Mouse (Mus musculus): ENCODE measurements around the gene Kdm6b. TPM values are rescaled to one million over a fixed set of nuclear protein-coding genes. Genes with fewer than 3 reads are reported as not detected.

Gene Kdm6b
- polyA plus RNA-seq, 1 experiment from 2014 or later: 56.6 TPM

GRCm38 (mm10) chr11:69410310-69411072 is 3.0 kb downstream of the Kdm6b start:
- Histone ChIP-seq H3K9ac (replicated peaks) (peak overlapping the region; percentile 89), H3K4me2 (replicated peaks) (peak overlapping the region; percentile 93), H3K4me3 (peak overlapping the region; percentile 79), H3K27ac (replicated peaks) (peak overlapping the region; percentile 99), H3K4me1 (peaks cover 60% of the 10 kb centered on the region), H3K36me3 (peaks cover 31% of the 10 kb centered on the region), H3K9me3 (no peaks in the 10 kb centered on the region), H3K27me3 (no peaks in the 10 kb centered on the region)
- under 1% methylated on average over 41 of the region's 41 CpGs for WGBS
- peak; percentile 18 for ATAC-seq (replicated peaks)

DNA sequence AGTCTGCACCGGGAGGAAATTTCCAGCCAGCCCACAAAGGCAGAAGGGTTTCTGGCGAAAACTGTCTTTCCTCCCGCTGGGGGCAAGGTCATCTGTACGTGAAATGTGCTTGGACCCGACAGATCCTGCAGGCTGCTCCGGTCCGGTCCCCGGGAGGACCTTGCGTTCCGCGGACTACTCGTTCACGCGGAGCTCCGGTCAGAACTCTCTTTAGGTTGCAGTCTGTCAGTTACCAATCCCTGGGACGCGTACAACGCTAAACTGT is 3.5 kb downstream of the Kdm6b start:
- H3K4me3 ChIP-seq: peak overlapping the region; percentile 79
- ATAC-seq (replicated peaks): no peak
- no peaks in the 10 kb centered on the region for H3K9me3 ChIP-seq
- WGBS: under 1% methylated on average over 18 of the region's 18 CpGs
- peak overlapping the region; percentile 89 for H3K9ac ChIP-seq (replicated peaks)
- peak overlapping the region; percentile 99 for H3K27ac ChIP-seq (replicated peaks)
- no peaks in the 10 kb centered on the region for H3K27me3 ChIP-seq
- H3K4me1 ChIP-seq: peaks cover 56% of the 10 kb centered on the region
- H3K4me2 ChIP-seq (replicated peaks): peak overlapping the region; percentile 93
- peaks cover 36% of the 10 kb centered on the region for H3K36me3 ChIP-seq

- peak overlapping the region; percentile 99 for H3K27ac ChIP-seq (replicated peaks)
- peak; percentile 57 for ATAC-seq (replicated peaks)
- under 1% methylated on average over 44 of the region's 46 CpGs for WGBS
- H3K27me3 ChIP-seq: no peaks in the 10 kb centered on the region
- H3K4me2 ChIP-seq (replicated peaks): peak overlapping the region; percentile 93
- peaks cover 40% of the 10 kb centered on the region for H3K36me3 ChIP-seq
- no peaks in the 10 kb centered on the region for H3K9me3 ChIP-seq
- peaks cover 52% of the 10 kb centered on the region for H3K4me1 ChIP-seq
- H3K9ac ChIP-seq (replicated peaks): peak overlapping the region; percentile 89
- H3K4me3 ChIP-seq: peak overlapping the region; percentile 79
Measured at GRCm38 (mm10) chr11:69409378-69410044, 4.0 kb downstream of the Kdm6b start.

- peak overlapping the region; percentile 99 for H3K27ac ChIP-seq (replicated peaks)
- no peaks in the 10 kb centered on the region for H3K9me3 ChIP-seq
- H3K9ac ChIP-seq (replicated peaks): peak overlapping the region; percentile 89
- ATAC-seq (replicated peaks): peak; percentile 65
- peak overlapping the region; percentile 93 for H3K4me2 ChIP-seq (replicated peaks)
- H3K4me3 ChIP-seq: peak overlapping the region; percentile 79
- WGBS: under 1% methylated on average over 33 of the region's 33 CpGs
- H3K27me3 ChIP-seq: no peaks in the 10 kb centered on the region
- peaks cover 48% of the 10 kb centered on the region for H3K36me3 ChIP-seq
- peaks cover 44% of the 10 kb centered on the region for H3K4me1 ChIP-seq
Measured at GRCm38 (mm10) chr11:69408541-69409377, 4.7 kb downstream of the Kdm6b start.

DNA sequence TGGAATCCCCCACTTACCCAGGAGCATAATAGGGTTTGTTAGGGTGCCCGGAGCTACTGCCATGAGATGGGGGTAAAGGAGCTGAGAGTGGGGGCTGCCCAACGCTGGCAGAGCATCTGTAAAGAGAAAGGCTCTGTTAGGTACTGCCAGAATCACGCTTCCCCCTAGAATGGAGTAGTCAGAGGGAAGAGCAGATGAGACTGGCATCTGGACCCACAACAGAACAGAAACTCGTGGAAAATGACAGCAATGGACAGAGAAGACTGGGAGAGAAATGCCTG is 5.8 kb downstream of the Kdm6b start:
- WGBS: 86% methylated on average over 4 of the region's 4 CpGs
- peaks cover 33% of the 10 kb centered on the region for H3K4me1 ChIP-seq
- no peak for ATAC-seq (replicated peaks)
- H3K27ac ChIP-seq (replicated peaks): peak overlapping the region; percentile 99; the same call in 1 of the 2 replicates
- H3K9ac ChIP-seq (replicated peaks): peak overlapping the region; percentile 89; the same call in 1 of the 2 replicates
- H3K4me2 ChIP-seq (replicated peaks): no peak overlapping the region
- H3K27me3 ChIP-seq: no peaks in the 10 kb centered on the region
- H3K36me3 ChIP-seq: peaks cover 56% of the 10 kb centered on the region
- no peak overlapping the region for H3K4me3 ChIP-seq
- no peaks in the 10 kb centered on the region for H3K9me3 ChIP-seq

DNA sequence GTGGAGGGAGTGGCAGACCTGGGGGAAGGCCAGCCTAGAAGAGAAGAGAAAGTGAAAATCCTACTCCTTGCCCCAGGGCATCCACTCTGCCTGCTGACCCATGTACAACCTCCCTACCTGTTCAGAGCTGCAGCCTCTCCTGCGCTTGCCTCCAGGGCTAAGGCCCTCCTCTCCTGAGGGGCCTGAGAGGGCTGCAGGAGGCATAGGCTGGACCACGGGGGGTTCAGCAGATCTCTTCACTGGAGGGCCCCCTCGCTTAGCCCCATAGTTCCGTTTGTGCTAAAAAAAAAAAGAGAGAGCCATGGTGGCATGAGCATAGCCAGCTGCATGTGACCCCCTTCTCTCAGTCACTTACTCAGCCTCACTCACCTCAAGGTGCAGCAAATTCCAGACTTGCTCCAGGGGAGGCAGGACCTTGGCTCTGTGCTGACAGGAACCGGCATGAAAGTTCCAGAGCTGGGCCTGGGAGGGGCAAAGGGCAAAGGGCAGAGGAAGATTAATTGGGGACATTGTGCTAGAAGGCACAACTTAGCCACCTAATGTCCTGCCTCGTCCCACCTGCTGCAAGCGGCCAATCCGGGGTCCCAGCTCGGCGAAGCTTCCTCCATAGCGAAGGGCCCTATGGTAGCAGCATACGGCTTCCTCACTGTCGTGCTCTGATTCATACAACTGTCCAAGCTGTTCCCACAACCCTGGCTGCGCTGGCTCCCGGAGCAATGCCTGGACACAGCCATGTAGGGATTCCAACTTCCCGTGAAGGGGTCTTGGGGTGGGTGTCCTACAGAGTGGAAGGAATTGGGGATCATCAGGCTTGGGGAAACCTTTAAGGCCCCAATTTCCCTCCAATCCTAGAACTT is 6.4 kb downstream of the Kdm6b start:
- Histone ChIP-seq H3K4me1 (peaks cover 27% of the 10 kb centered on the region), H3K36me3 (peaks cover 62% of the 10 kb centered on the region), H3K27me3 (no peaks in the 10 kb centered on the region), H3K4me2 (replicated peaks) (no peak overlapping the region), H3K27ac (replicated peaks) (no peak overlapping the region), H3K9ac (replicated peaks) (no peak overlapping the region), H3K4me3 (no peak overlapping the region), H3K9me3 (no peaks in the 10 kb centered on the region)
- WGBS: 92% methylated on average over 16 of the region's 16 CpGs
- ATAC-seq (replicated peaks): no peak

DNA sequence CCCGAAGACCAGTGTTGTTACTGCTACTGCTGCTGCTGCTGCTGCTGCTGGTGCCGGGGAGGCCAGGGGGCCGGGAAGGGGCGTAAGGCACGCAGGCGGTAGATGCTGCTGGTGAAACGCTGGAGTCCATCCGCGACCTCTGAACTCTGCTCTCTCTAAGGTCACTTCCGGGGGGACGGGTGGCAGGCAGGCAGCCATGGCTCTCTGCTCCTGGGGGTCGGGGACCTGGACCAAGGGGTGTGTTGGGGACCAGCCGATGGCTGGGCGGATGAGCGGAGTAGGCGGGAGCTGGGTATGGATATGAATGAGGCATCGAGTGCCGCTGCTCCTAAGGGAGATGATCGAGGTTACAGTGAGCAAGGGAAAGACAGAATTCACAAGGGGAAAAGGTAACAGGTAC is 7.2 kb downstream of the Kdm6b start:
- Histone ChIP-seq H3K4me1 (peaks cover 23% of the 10 kb centered on the region), H3K27ac (replicated peaks) (no peak overlapping the region), H3K36me3 (peaks cover 66% of the 10 kb centered on the region), H3K4me3 (no peak overlapping the region), H3K9ac (replicated peaks) (no peak overlapping the region), H3K27me3 (no peaks in the 10 kb centered on the region), H3K9me3 (no peaks in the 10 kb centered on the region), H3K4me2 (replicated peaks) (no peak overlapping the region)
- WGBS: 92% methylated on average over 19 of the region's 19 CpGs
- no peak for ATAC-seq (replicated peaks)

GRCm38 (mm10) chr11:69405397-69406200 is 7.9 kb downstream of the Kdm6b start:
- Histone ChIP-seq H3K9ac (replicated peaks) (no peak overlapping the region), H3K9me3 (no peaks in the 10 kb centered on the region), H3K36me3 (peaks cover 73% of the 10 kb centered on the region), H3K27me3 (no peaks in the 10 kb centered on the region), H3K27ac (replicated peaks) (no peak overlapping the region), H3K4me1 (peaks cover 23% of the 10 kb centered on the region), H3K4me3 (no peak overlapping the region), H3K4me2 (replicated peaks) (no peak overlapping the region)
- no peak for ATAC-seq (replicated peaks)
- WGBS: 90% methylated on average over 24 of the region's 24 CpGs

GRCm38 (mm10) chr11:69404595-69405396 is 8.7 kb downstream of the Kdm6b start:
- ATAC-seq (replicated peaks): no peak
- Histone ChIP-seq H3K27ac (replicated peaks) (no peak overlapping the region), H3K27me3 (no peaks in the 10 kb centered on the region), H3K4me2 (replicated peaks) (no peak overlapping the region), H3K9ac (replicated peaks) (no peak overlapping the region), H3K4me3 (no peak overlapping the region), H3K9me3 (no peaks in the 10 kb centered on the region), H3K36me3 (peaks cover 81% of the 10 kb centered on the region), H3K4me1 (peaks cover 27% of the 10 kb centered on the region)
- WGBS: 88% methylated on average over 24 of the region's 24 CpGs

DNA sequence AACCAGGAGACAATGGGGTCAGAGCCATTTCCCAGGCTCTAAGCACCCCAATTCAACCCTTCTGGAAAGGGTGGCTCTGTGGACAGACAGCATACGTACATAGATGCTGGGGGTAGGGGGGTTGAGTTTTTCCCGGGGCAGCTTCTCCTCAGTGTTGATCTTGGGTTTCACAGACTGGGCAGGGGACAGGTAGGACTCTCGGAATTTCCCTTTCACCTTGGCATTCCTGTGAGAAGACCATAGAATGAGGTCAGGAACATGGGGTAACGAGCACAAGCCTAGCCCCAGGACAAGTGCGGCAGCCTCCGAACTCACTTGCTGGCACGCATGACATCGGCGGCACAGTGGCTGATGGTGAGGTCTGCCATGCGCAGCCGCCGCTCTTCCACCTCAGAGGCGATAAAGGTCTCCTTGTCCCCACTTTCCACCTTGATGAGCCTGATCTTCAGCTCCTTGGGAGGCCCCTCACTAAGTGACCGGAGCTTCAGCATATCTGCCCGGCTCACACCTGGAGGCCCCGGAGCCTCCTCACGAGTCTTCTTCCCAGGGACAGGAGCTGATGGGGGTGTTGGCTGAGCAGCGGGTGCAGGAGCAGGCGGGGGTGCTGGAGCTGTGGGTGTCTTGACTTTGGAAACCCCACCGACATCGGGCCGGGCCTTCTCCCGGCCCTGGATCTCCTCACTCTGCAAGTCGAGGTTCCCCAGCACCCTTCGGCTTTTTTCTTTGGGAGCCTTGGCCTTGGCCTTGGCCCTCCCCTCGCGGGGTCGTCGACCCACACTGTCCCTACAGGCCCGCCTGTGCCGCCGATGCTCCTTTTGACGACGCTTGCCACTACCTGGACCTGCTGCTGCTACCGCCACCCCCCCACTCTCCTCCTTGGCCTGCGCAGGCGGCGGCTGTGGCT is 9.5 kb downstream of the Kdm6b start:
- WGBS: 93% methylated on average over 38 of the region's 38 CpGs
- no peak overlapping the region for H3K27ac ChIP-seq (replicated peaks)
- peaks cover 28% of the 10 kb centered on the region for H3K4me1 ChIP-seq
- H3K4me2 ChIP-seq (replicated peaks): no peak overlapping the region
- no peak overlapping the region for H3K4me3 ChIP-seq
- no peaks in the 10 kb centered on the region; the same call in 1 of the 2 replicates for H3K27me3 ChIP-seq
- H3K9ac ChIP-seq (replicated peaks): no peak overlapping the region
- peaks cover 88% of the 10 kb centered on the region for H3K36me3 ChIP-seq
- H3K9me3 ChIP-seq: no peaks in the 10 kb centered on the region
- no peak for ATAC-seq (replicated peaks)
